Mouse (Mus musculus) heart, embryonic 11.5 days (tissue): ENCODE measurements around the gene Cby3. TPM values are rescaled to one million over a fixed set of nuclear protein-coding genes. Genes with fewer than 3 reads are reported as not detected.
"Not testable (repeated sequence)": the region's sequence is repeated elsewhere in the genome, so short reads cannot be mapped to it uniquely, and the experiment has no call there.

Experiments
- ATAC-seq: fragments of 200-750 bp; cut with Nextera tagmentation; replicated peaks from 2 replicates; pipeline ENCODE4 v1.8.0; 2017; ENCODE audit warnings: moderate library complexity; ENCODE audit not compliant: insufficient number of reproducible peaks, low FRiP score, low TSS enrichment
- H3K27ac ChIP-seq: fragments of 300-500 bp; sonication (generic); 2 replicates; pipeline ENCODE4 v1.5.1; 2014; ENCODE audit warnings: mild to moderate bottlenecking, low read depth, low read length
- H3K27me3 ChIP-seq: fragments of 300-500 bp; sonication (generic); 2 replicates; pipeline ENCODE4 v1.6.1; 2014; ENCODE audit warnings: mild to moderate bottlenecking, low read length, mixed read lengths; ENCODE audit not compliant: control insufficient read depth, insufficient read depth
- H3K36me3 ChIP-seq: fragments of 300-500 bp; sonication (generic); 2 replicates; pipeline ENCODE4 v1.6.1; 2014; ENCODE audit warnings: mild to moderate bottlenecking, low read length, moderate library complexity, mixed read lengths; ENCODE audit not compliant: control insufficient read depth, insufficient read depth
- H3K4me1 ChIP-seq: fragments of 300-500 bp; sonication (generic); 2 replicates; pipeline ENCODE4 v1.6.1; 2014; ENCODE audit warnings: low read length; ENCODE audit not compliant: control insufficient read depth, insufficient read depth
- H3K4me2 ChIP-seq: fragments of 300-500 bp; sonication (generic); 2 replicates; pipeline ENCODE4 v1.6.1; 2014; ENCODE audit warnings: mild to moderate bottlenecking, moderate library complexity
- H3K4me3 ChIP-seq: fragments of 300-500 bp; sonication (generic); 2 replicates; pipeline ENCODE4 v1.5.1; 2014; ENCODE audit warnings: low read depth, low read length
- H3K9ac ChIP-seq: fragments of 300-500 bp; sonication (generic); 2 replicates; pipeline ENCODE4 v1.6.1; 2014; ENCODE audit warnings: mild to moderate bottlenecking, low read depth, low read length, moderate library complexity
- H3K9me3 ChIP-seq: fragments of 300-500 bp; sonication (generic); replicated peaks from 2 replicates; pipeline ENCODE4 v1.6.1; 2016; ENCODE audit warnings: low read length; ENCODE audit not compliant: control insufficient read depth
- WGBS: fragments of 180-500 bp; shearing (Covaris S2); extraction: QIAGEN DNeasy Blood & Tissue Kit; methylation state at CpG from one replicate; pipeline ENCODE4 v1.1.7; 2014; ENCODE audit not compliant: insufficient replicate concordance; 5-methylcytosine and 5-hydroxymethylcytosine counted together
- polyA plus RNA-seq: library from polyadenylated mRNA; unstranded; fragments of >200 nt; fragmentation: Nextera tagmentation; extraction: Ambion mirVana; gene quantifications from 2 replicates; pipeline ENCODE4 v1.2.1, GENCODE M21; 2014

Gene Cby3
- polyA plus RNA-seq, 1 experiment from 2014 or later: not detected

DNA sequence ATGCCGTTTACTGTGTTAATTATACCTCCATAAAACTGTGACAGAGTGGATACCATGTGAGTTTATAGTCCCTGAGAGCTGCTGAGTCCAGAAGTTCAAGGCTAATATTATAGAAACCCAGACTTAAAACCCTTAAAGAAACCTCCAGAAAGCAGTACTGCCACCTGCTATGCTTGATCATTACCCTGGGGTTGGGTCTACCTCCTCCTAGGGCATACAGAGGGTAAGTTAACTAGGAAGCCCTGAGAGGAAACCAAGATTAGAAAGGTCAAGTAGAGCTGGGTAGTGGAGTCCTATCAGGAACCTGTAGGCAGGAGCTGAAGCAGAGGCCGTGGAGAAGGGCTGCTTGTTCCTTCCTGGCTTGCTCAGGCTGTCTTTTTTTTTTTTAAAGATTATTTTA, 2.1 kb upstream of the Cby3 start:
- H3K4me1 ChIP-seq: no peaks in the 10 kb centered on the region
- no peak overlapping the region for H3K9ac ChIP-seq
- no peak for ATAC-seq
- H3K27me3 ChIP-seq: no peaks in the 10 kb centered on the region
- WGBS: 74% methylated on average over 2 of the region's 2 CpGs
- no peak overlapping the region for H3K4me3 ChIP-seq
- H3K4me2 ChIP-seq: no peak overlapping the region
- no peaks in the 10 kb centered on the region for H3K9me3 ChIP-seq
- H3K27ac ChIP-seq: no peak overlapping the region
- H3K36me3 ChIP-seq: no peaks in the 10 kb centered on the region

DNA sequence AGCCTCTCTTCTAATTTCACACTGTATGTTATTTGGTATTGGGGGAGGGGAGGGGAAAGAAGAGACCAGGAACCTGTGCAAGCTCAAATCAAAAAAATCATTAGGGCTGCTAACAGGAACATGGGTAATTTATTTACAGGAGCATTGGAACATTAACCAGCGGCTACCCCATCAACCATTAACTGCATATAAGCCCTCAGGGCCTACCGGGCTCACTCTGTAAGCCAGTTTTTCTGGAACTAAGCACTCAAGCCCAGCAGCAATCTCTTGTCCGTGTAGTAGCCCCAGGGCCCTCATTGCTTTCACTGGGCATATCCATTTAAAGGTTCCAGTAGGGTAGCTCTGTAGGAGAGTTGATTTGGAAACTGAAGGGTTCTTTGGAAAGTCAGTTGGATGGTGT, 589 bp downstream of the Cby3 start:
- H3K4me1 ChIP-seq: 0 out of 2 replicates have a peak, but pooled peaks cover 2% of the 10 kb centered on the region
- no peaks in the 10 kb centered on the region for H3K9me3 ChIP-seq
- H3K9ac ChIP-seq: no peak overlapping the region
- peaks cover 9% of the 10 kb centered on the region; the same call in 1 of the 2 replicates for H3K27me3 ChIP-seq
- H3K27ac ChIP-seq: no peak overlapping the region
- 70% methylated on average over 3 of the region's 3 CpGs for WGBS
- no peaks in the 10 kb centered on the region for H3K36me3 ChIP-seq
- H3K4me2 ChIP-seq: no peak overlapping the region
- no peak overlapping the region for H3K4me3 ChIP-seq
- no peak for ATAC-seq

DNA sequence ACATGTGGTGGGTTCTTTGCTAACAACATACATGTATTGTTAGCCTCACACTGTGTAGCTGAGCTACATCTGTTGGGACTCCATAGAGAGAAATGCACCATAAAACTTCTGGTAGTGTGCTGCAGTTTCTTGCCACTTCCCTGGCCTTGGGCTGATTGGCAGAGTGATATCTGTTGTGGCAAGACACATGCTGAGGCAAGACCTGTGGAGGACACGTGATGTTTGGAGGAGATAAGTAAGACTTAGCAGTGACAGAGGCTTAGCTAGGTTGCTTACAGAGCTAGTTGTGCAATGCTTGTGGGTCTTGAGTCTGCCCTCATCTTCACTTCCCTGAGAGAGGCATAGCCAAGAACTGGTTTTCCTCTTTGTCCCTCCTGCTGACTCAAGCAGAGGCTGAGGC, 1.1 kb downstream of the Cby3 start:
- no peak for ATAC-seq
- H3K4me3 ChIP-seq: no peak overlapping the region
- peaks cover 9% of the 10 kb centered on the region; the same call in 1 of the 2 replicates for H3K27me3 ChIP-seq
- no peaks in the 10 kb centered on the region for H3K9me3 ChIP-seq
- no peak overlapping the region for H3K4me2 ChIP-seq
- H3K9ac ChIP-seq: no peak overlapping the region
- H3K27ac ChIP-seq: no peak overlapping the region
- H3K36me3 ChIP-seq: no peaks in the 10 kb centered on the region
- H3K4me1 ChIP-seq: 0 out of 2 replicates have a peak, but pooled peaks cover 2% of the 10 kb centered on the region
- WGBS: 68% methylated on average over 1 of the region's 1 CpGs

DNA sequence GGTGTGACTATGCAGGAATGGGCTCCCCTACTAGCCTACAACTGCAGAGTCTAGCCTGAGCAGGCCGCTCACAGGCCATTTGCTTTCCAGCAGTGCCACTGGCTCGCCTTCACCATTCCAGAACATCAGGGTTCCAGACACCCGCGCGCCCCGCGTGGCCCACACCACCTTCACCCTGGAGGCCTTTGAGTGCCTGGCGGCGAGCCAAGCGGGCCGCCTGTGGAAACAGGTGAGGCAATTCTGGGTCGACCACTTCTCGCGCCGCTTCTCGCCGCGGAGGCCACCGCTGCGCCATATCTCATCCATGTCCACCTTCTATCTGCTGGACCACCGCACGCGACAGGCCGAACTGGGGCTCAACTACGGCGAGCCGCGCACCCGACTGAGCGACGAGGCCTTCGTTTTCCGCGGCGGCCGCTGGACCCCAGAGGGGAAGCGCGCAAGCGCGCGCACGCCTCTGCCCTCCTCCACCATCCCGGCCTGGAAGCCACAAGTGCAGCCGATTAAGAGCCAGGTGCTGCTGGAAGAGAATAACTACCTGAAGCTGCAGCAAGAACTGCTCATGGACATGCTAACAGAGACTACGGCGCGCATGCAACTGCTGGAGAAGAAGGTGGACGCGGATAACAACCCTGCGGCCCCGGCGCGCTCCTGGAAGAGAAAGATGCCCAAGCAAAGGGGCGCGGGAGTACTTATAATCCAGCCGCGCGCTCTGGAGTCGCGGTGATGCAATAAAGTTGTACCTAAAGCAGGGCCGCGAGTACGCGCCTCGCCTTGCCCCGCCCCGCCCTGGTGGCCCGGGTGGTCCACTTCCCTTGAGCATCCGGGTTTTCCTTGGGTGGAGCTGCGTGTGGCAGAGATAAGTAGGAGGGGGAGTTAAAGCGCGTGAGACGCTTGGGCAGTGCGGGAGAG, 4.9 kb downstream of the Cby3 start:
- Histone ChIP-seq H3K9ac (peak overlapping the region; percentile 66), H3K27me3 (peaks cover 12% of the 10 kb centered on the region), H3K4me1 (0 out of 2 replicates have a peak, but pooled peaks cover 2% of the 10 kb centered on the region), H3K4me2 (peak overlapping the region; percentile 81), H3K36me3 (no peaks in the 10 kb centered on the region), H3K4me3 (peak overlapping the region; percentile 52), H3K27ac (no peak overlapping the region), H3K9me3 (no peaks in the 10 kb centered on the region)
- peak; percentile 46; the same call in 1 of the 2 replicates for ATAC-seq
- 2% methylated on average over 74 of the region's 74 CpGs for WGBS

DNA sequence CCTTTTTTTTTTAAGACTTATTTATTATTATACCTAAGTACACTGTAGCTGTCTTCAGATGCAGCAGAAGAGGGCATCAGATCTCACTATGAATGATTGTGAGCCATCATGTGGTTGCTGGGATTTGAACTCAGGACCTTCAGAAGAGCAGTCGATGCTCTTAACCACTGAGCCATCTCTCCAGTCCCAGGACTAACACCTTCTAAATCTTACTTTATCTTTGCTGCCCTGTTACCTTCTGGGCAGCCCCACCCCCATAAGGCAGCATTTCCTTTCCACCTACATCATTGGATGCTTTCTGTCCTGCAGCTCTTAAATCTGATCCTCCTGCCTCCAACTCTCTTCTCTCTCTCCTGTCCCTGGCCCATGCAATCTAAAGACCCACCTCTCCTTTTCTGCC, 7.0 kb downstream of the Cby3 start:
- H3K36me3 ChIP-seq, H3K4me2 ChIP-seq, H3K9me3 ChIP-seq, ATAC-seq, H3K9ac ChIP-seq, H3K4me1 ChIP-seq, H3K4me3 ChIP-seq, H3K27ac ChIP-seq: not testable (repeated sequence)
- WGBS: 81% methylated on average over 1 of the region's 1 CpGs
- H3K27me3 ChIP-seq: peaks cover 16% of the 10 kb centered on the region

DNA sequence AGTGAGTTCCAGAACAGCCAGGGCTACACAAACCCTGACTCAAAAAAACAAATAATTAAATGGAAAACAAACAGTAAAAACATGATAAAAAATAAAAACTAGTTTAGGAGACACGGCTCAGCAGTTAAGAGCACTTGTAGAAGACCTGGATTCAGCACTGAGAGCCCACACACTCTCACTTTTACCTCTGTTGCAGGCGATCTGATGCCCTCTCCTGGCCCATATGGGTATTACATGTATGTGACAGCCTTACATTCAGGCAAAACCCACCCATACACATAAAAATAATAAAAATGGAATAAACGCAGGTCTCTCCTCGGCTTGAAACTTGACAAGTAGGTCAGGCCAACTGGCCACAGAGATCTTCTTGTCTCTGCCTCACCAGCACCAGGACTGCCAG, 10.3 kb downstream of the Cby3 start:
- ATAC-seq: no peak
- no peaks in the 10 kb centered on the region for H3K36me3 ChIP-seq
- no peaks in the 10 kb centered on the region for H3K9me3 ChIP-seq
- H3K4me3 ChIP-seq: no peak overlapping the region
- 9% methylated on average over 4 of the region's 4 CpGs for WGBS
- H3K27me3 ChIP-seq: peaks cover 7% of the 10 kb centered on the region
- no peak overlapping the region for H3K27ac ChIP-seq
- H3K4me1 ChIP-seq: no peaks in the 10 kb centered on the region
- no peak overlapping the region for H3K9ac ChIP-seq
- H3K4me2 ChIP-seq: no peak overlapping the region

DNA sequence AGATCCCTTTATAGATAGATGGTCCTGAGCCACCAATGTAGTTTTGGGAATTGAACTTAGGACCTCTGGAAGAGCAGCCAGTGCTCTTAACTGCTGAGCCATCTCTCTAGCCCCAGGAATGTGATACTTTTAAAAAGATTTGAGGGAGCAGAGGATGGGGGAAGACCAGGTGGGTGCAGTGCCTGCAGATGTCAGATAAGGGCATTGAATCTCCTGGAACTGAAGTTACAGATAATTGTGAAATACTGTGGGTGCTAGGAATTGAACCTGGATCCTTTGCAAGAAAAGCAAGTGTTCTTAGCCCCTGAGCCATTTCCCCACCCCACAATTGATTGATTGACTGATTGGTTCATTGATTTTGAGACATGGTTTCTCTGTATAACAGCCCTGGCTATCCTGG, 11.1 kb downstream of the Cby3 start:
- Histone ChIP-seq H3K9ac (no peak overlapping the region), H3K27me3 (peaks cover 7% of the 10 kb centered on the region), H3K9me3 (no peaks in the 10 kb centered on the region), H3K27ac (no peak overlapping the region), H3K36me3 (no peaks in the 10 kb centered on the region), H3K4me3 (no peak overlapping the region), H3K4me2 (no peak overlapping the region), H3K4me1 (no peaks in the 10 kb centered on the region)
- ATAC-seq: no peak

DNA sequence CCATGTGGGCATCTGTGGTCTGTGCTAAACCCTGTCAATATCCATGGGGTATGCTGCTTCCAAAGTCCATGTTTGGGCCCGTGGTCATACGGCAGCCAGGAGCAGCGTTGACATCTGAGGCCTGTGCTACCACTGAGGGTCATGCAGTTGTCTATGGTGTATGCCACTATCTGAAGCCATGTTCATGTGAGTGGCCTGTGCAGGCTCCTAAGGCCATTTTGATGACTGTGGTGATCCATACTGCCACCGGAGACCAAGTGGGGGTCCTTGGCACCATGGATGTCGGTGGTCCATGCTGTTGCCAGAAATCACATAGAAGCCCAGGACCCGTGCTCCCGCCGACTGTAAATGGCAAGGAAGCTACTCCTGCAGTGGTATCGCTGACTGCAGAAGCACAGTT, 13.3 kb downstream of the Cby3 start:
- Histone ChIP-seq H3K4me3 (no peak overlapping the region), H3K9me3 (no peaks in the 10 kb centered on the region)
- 84% methylated on average over 9 of the region's 9 CpGs for WGBS

More for the DNA sequence above, 13.3 kb downstream of the Cby3 start:
- Histone ChIP-seq H3K4me2 (no peak overlapping the region), H3K9ac (no peak overlapping the region), H3K36me3 (no peaks in the 10 kb centered on the region), H3K27me3 (peaks cover 3% of the 10 kb centered on the region; the same call in 1 of the 2 replicates), H3K4me1 (no peaks in the 10 kb centered on the region), H3K27ac (no peak overlapping the region)
- ATAC-seq: no peak
